ENCODE assay signal across 8 mouse cellular contexts in the genomic region with DNA sequence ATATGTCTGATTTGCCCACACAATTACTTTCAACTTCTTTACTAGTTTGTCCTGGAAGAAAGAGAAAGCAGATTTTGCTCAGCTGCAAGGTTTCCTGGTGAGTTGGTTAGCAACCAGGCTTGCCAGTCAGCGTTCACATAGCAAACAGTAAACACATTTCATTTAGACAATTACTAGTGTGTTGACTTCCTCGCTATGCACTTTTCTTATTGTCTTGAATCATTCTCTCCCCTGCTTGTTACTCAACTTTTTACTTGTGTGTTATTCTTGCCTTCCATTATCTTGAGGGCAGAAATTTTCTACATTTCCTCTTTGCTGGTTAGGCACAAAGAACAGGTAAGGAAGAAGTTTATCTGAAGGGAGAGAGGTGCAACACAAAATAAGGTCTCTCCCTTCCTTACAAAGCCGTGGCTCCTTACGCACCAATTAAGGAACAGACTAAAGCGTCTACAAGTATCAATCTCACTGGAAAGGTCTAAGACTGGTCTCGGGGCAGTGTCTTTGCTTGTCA. TPM values are rescaled to one million over a fixed set of nuclear protein-coding genes. Genes with fewer than 3 reads are reported as not detected.
A peak's percentile ranks its signal among the peaks of the same experiment; 100 is the strongest.
DNase-seq lines count a peak whose midpoint lies in the region; ATAC-seq and TF ChIP-seq lines count a peak whose summit lies in the region.

No protein-coding gene starts in this region.

- peak; percentile 33 for DNase-seq in kidney, adult 2 months
- no peak for DNase-seq in kidney, postnatal 4 days
- DNase-seq in MEL-GATA-1-ER (ENCODE audit: extremely low read depth, low read depth) = peak; percentile 54
- DNase-seq in liver, embryonic 13.5 days = no peak
- DNase-seq in left cerebral cortex, adult 8-10 months (ENCODE audit: low spot score in 2 of 2) = no peak
- DNase-seq in right cerebral cortex, postnatal 4 days = no peak

- H3K36me3 ChIP-seq in kidney, adult 2 months (ENCODE audit: control insufficient read depth, insufficient read depth, low read length) = no peaks in the 10 kb centered on the region
- H3K36me3 ChIP-seq in forebrain, embryonic 16.5 days (ENCODE audit: control insufficient read depth, insufficient read depth) = no peaks in the 10 kb centered on the region
- no peaks in the 10 kb centered on the region for H3K36me3 ChIP-seq in liver, embryonic 13.5 days

- peak overlapping the region; percentile 71 for H3K4me2 ChIP-seq in forebrain, embryonic 16.5 days (ENCODE audit: low read length)
- H3K4me2 ChIP-seq in liver, embryonic 13.5 days = peak overlapping the region; percentile 88

- no peak for TF ChIP-seq CTCF in kidney, adult 2 months (conservative IDR thresholded peaks at IDR 0.05; ENCODE audit: insufficient read depth, insufficient read length, low read depth, low read length)

- H3K4me1 ChIP-seq in kidney, adult 2 months (ENCODE audit: control insufficient read depth, insufficient read depth, low read length) = peaks cover 11% of the 10 kb centered on the region
- peaks cover 17% of the 10 kb centered on the region for H3K4me1 ChIP-seq in forebrain, embryonic 16.5 days (replicated peaks; ENCODE audit: control insufficient read depth, insufficient read depth, low read length)
- peaks cover 35% of the 10 kb centered on the region for H3K4me1 ChIP-seq in liver, embryonic 13.5 days (replicated peaks)

- H3K9me3 ChIP-seq in forebrain, embryonic 16.5 days (ENCODE audit: control insufficient read depth, low read length) = no peaks in the 10 kb centered on the region
- no peaks in the 10 kb centered on the region for H3K9me3 ChIP-seq in liver, embryonic 13.5 days (replicated peaks)

- peak overlapping the region; percentile 71 for H3K9ac ChIP-seq in forebrain, embryonic 16.5 days (replicated peaks; ENCODE audit: low read depth, low read length)
- peak overlapping the region; percentile 89 for H3K9ac ChIP-seq in liver, embryonic 13.5 days

- no peak for TF ChIP-seq POLR2A in kidney, adult 2 months (IDR thresholded peaks at IDR 0.05; ENCODE audit: low read depth, low read length)

- whole genome bisulfite sequencing in kidney, adult 2 months = 1% methylated on average over 6 of the region's 6 CpGs
- WGBS in forebrain, embryonic 16.5 days = under 1% methylated on average over 6 of the region's 6 CpGs
- WGBS in liver, embryonic 13.5 days (ENCODE audit: insufficient replicate concordance) = under 1% methylated on average over 6 of the region's 6 CpGs

- H3K4me3 ChIP-seq in kidney, adult 2 months (ENCODE audit: insufficient read depth, low read depth, low read length) = peak overlapping the region; percentile 73
- peak overlapping the region; percentile 64 for H3K4me3 ChIP-seq in forebrain, embryonic 16.5 days (replicated peaks; ENCODE audit: low read length)
- H3K4me3 ChIP-seq in liver, embryonic 13.5 days (replicated peaks) = peak overlapping the region; percentile 86

- ATAC-seq in forebrain, embryonic 16.5 days = no peak
- no peak for ATAC-seq in liver, embryonic 13.5 days (ENCODE audit: low read depth)
- no peak for ATAC-seq in erythroid progenitor cell, adult 5-6 weeks (replicated peaks; ENCODE audit: low FRiP score, poor library complexity, severe bottlenecking)

- H3K27me3 ChIP-seq in kidney, adult 2 months (replicated peaks; ENCODE audit: control insufficient read depth, insufficient read depth, low read length) = no peaks in the 10 kb centered on the region
- no peaks in the 10 kb centered on the region for H3K27me3 ChIP-seq in forebrain, embryonic 16.5 days (replicated peaks; ENCODE audit: control insufficient read depth, insufficient read depth, low read length)
- H3K27me3 ChIP-seq in liver, embryonic 13.5 days = no peaks in the 10 kb centered on the region

- H3K27ac ChIP-seq in kidney, adult 2 months (ENCODE audit: insufficient read depth, low read depth, low read length) = peak overlapping the region; percentile 95
- peak overlapping the region; percentile 95 for H3K27ac ChIP-seq in forebrain, embryonic 16.5 days (ENCODE audit: low read length)
- H3K27ac ChIP-seq in liver, embryonic 13.5 days = peak overlapping the region; percentile 95

RNA-seq across cellular contexts. Expression of gene Zbtb18, which starts 1.1 kb away (rescaled TPM):
- 9.2 and 12.7 TPM in 2 replicates for polyA plus RNA-seq in kidney, adult 2 months (2012; rRNA removed)
- 111 and 146 TPM in 2 replicates for polyA plus RNA-seq in forebrain, embryonic 16.5 days (2015; fragmentation: Nextera tagmentation; extraction: Ambion mirVana)
- polyA plus RNA-seq in liver, embryonic 13.5 days (2015; fragmentation: Nextera tagmentation; extraction: Ambion mirVana) = 0.41 and 0.82 TPM in 2 replicates
- 23.1 and 34.2 TPM in 2 replicates for total RNA-seq in erythroid progenitor cell, adult 5-6 weeks (2015; ENCODE audit: low replicate concordance)
- total RNA-seq in erythroid progenitor cell, adult 5-6 weeks (2017; ENCODE audit: low replicate concordance) = 29.7 and 35.0 TPM in 2 replicates
- 100 to 1,000 TPM; 279 to 374 (median 318) TPM for total RNA-seq in left cerebral cortex, adult 8-10 months (2022)

Comparison
In these comparisons a context has a peak if more than half of its experiments do, and no peak if none do; other contexts are left out.
1. DNase-seq: peak in kidney, adult 2 months (single experiment) and MEL-GATA-1-ER (single experiment); none in kidney, postnatal 4 days (0 of 2), liver, embryonic 13.5 days (single experiment), left cerebral cortex, adult 8-10 months (0 of 2) and right cerebral cortex, postnatal 4 days (single experiment).
2. Peak in every context shown above with its lines, with median percentiles within 50 percentile points of each other: H3K27ac ChIP-seq and H3K4me3 ChIP-seq.